Mouse (Mus musculus) MEL (cell line): Measurements from ENCODE around the gene S100a4. TPM values are rescaled to one million over a fixed set of nuclear protein-coding genes. Genes with fewer than 3 reads are reported as not detected.

Experiments
- DNase-seq: peaks from one replicate; pipeline ENCODE4 v3.0.0; 2011; ENCODE audit warnings: low read depth, low spot score
- H3K27ac ChIP-seq: 2 replicates; pipeline ENCODE4 v1.5.1; 2012; ENCODE audit warnings: low read depth, mild to moderate bottlenecking, control low read depth, low read length, moderate library complexity; ENCODE audit not compliant: control insufficient read depth
- H3K27me3 ChIP-seq, 2 experiments: fragments of 150-350 bp in 1 of 2; sonication (generic) in 1 of 2; 2 replicates each; pipeline ENCODE4 v1.6.1; 2012; ENCODE audit warnings: low read length in 2 of 2, mild to moderate bottlenecking in 2 of 2, improper control_type of control experiment in 1 of 2, moderate library complexity in 1 of 2; ENCODE audit not compliant: insufficient read depth in 2 of 2, control insufficient read depth in 1 of 2
- H3K36me3 ChIP-seq, 2 experiments: 2 replicates each; pipeline ENCODE4 v1.6.1; 2012 to 2014; ENCODE audit warnings: low read length in 2 of 2, improper control_type of control experiment in 1 of 2, inconsistent platforms in 1 of 2, mild to moderate bottlenecking in 1 of 2; ENCODE audit not compliant: insufficient read depth in 2 of 2, control insufficient read depth in 1 of 2
- H3K4me1 ChIP-seq, 2 experiments: fragments of 150-350 bp in 1 of 2; sonication (generic) in 1 of 2; 2 replicates each; pipeline ENCODE4 v1.6.1; 2012; ENCODE audit warnings: low read length in 2 of 2, improper control_type of control experiment in 1 of 2, mild to moderate bottlenecking in 1 of 2; ENCODE audit not compliant: insufficient read depth in 2 of 2, control insufficient read depth in 1 of 2
- H3K4me3 ChIP-seq, 2 experiments: fragments of 150-350 bp in 1 of 2; sonication (generic) in 1 of 2; 2 replicates each; pipeline ENCODE4 v1.5.1; 2012; ENCODE audit warnings: low read depth in 2 of 2, low read length in 2 of 2, mild to moderate bottlenecking in 2 of 2, moderate library complexity in 2 of 2, control low read depth in 1 of 2, improper control_type of control experiment in 1 of 2; ENCODE audit not compliant: control insufficient read depth in 1 of 2, insufficient read depth in 1 of 2
- H3K79me2 ChIP-seq: 2 replicates; pipeline ENCODE4 v1.6.1; 2012; ENCODE audit warnings: mild to moderate bottlenecking, low read length, moderate library complexity; ENCODE audit not compliant: control insufficient read depth, poor library complexity, insufficient read depth
- H3K9ac ChIP-seq: 2 replicates; pipeline ENCODE4 v1.6.1; 2012; ENCODE audit warnings: low read depth, mild to moderate bottlenecking, control low read depth, low read length, moderate library complexity; ENCODE audit not compliant: control insufficient read depth, poor library complexity, severe bottlenecking
- H3K9me3 ChIP-seq: fragments of 150-350 bp; sonication (generic); replicated peaks from 2 replicates; pipeline ENCODE4 v1.6.1; 2012; ENCODE audit warnings: mild to moderate bottlenecking, low read length, improper control_type of control experiment, moderate library complexity; ENCODE audit not compliant: insufficient read depth
- BHLHE40 ChIP-seq: IDR thresholded peaks from 2 replicates; pipeline ENCODE4 v1.6.1; 2012; ENCODE audit warnings: low read depth, mild to moderate bottlenecking, inconsistent platforms, low read length, improper control_type of control experiment, borderline replicate concordance
- CHD1 ChIP-seq: IDR thresholded peaks from 2 replicates; pipeline ENCODE4 v1.6.1; 2012; ENCODE audit warnings: low read depth, mild to moderate bottlenecking, inconsistent platforms, low read length, improper control_type of control experiment
- ELF1 ChIP-seq: IDR thresholded peaks from 2 replicates; pipeline ENCODE4 v1.6.1; 2014; ENCODE audit warnings: low read depth, mild to moderate bottlenecking, inconsistent platforms, low read length, improper control_type of control experiment, moderate library complexity
- GABPA ChIP-seq: IDR thresholded peaks from 2 replicates; pipeline ENCODE4 v1.6.1; 2012; ENCODE audit warnings: low read depth, mild to moderate bottlenecking, inconsistent platforms, low read length, improper control_type of control experiment, moderate library complexity
- GATA1 ChIP-seq: IDR thresholded peaks from 2 replicates; pipeline ENCODE4 v1.6.1; 2011; ENCODE audit warnings: low read depth, low read length, improper control_type of control experiment
- JUND ChIP-seq: IDR thresholded peaks from 2 replicates; pipeline ENCODE4 v1.6.1; 2011; ENCODE audit warnings: low read depth, mild to moderate bottlenecking, improper control_type of control experiment, low read length
- MAFK ChIP-seq: IDR thresholded peaks from 2 replicates; pipeline ENCODE4 v1.6.1; 2011; ENCODE audit warnings: low read depth, mild to moderate bottlenecking, low read length, improper control_type of control experiment, borderline replicate concordance
- MEF2A ChIP-seq: IDR thresholded peaks from 2 replicates; pipeline ENCODE4 v1.6.1; 2014; ENCODE audit warnings: low read depth, mild to moderate bottlenecking, inconsistent platforms, low read length, improper control_type of control experiment; ENCODE audit not compliant: poor library complexity, insufficient replicate concordance, severe bottlenecking; ENCODE audit errors: extremely low read depth
- MXI1 ChIP-seq: IDR thresholded peaks from 2 replicates; pipeline ENCODE4 v1.6.1; 2011; ENCODE audit warnings: mild to moderate bottlenecking, low read depth, low read length, improper control_type of control experiment
- MYC ChIP-seq: IDR thresholded peaks from 2 replicates; pipeline ENCODE4 v1.6.1; 2011; ENCODE audit warnings: low read depth, mild to moderate bottlenecking, low read length, improper control_type of control experiment, moderate library complexity
- NELFE ChIP-seq: IDR thresholded peaks from 2 replicates; pipeline ENCODE4 v1.6.1; 2011; ENCODE audit warnings: low read depth, low read length, improper control_type of control experiment
- NRF1 ChIP-seq: IDR thresholded peaks from 2 replicates; pipeline ENCODE4 v1.6.1; 2014; ENCODE audit warnings: low read depth, mild to moderate bottlenecking, inconsistent platforms, low read length, improper control_type of control experiment, moderate library complexity; ENCODE audit not compliant: poor library complexity, insufficient read depth, severe bottlenecking
- RCOR1 ChIP-seq: IDR thresholded peaks from 2 replicates; pipeline ENCODE4 v1.6.1; 2012; ENCODE audit warnings: low read depth, mild to moderate bottlenecking, inconsistent platforms, low read length, improper control_type of control experiment
- SIN3A ChIP-seq: IDR thresholded peaks from 2 replicates; pipeline ENCODE4 v1.6.1; 2012; ENCODE audit warnings: low read length, improper control_type of control experiment, inconsistent platforms
- TAL1 ChIP-seq: IDR thresholded peaks from 2 replicates; pipeline ENCODE4 v1.6.1; 2012; ENCODE audit warnings: mild to moderate bottlenecking, inconsistent platforms, low read length, moderate library complexity, mixed read lengths
- ZC3H11A ChIP-seq: IDR thresholded peaks from 2 replicates; pipeline ENCODE4 v1.6.1; 2012; ENCODE audit warnings: low read depth, mild to moderate bottlenecking, inconsistent platforms, low read length, improper control_type of control experiment
- ZKSCAN1 ChIP-seq: IDR thresholded peaks from 2 replicates; pipeline ENCODE4 v1.6.1; 2012; ENCODE audit warnings: low read depth, mild to moderate bottlenecking, inconsistent platforms, low read length, improper control_type of control experiment, moderate library complexity
- ZMIZ1 ChIP-seq: IDR thresholded peaks from 2 replicates; pipeline ENCODE4 v1.6.1; 2012; ENCODE audit warnings: low read depth, mild to moderate bottlenecking, inconsistent platforms, low read length, improper control_type of control experiment, moderate library complexity
- polyA plus RNA-seq, 2 experiments: library from polyadenylated mRNA; stranded (reverse) in 1 of 2; unstranded in 1 of 2; fragments of >175 nt in 1 of 2; fragments of >200 nt in 1 of 2; gene quantifications; 2 replicates each; pipeline versions ENCODE4 v1.2.1 to v1.2.4; 2012; ENCODE audit warnings: low replicate concordance in 2 of 2, low read depth in 1 of 2; ENCODE audit not compliant: insufficient read length in 2 of 2, insufficient read depth in 1 of 2, missing spikeins in 1 of 2
- total RNA-seq: library from RNA; depleted of rRNA; stranded (reverse); fragments of 300-350 nt; gene quantifications from 2 replicates; pipeline ENCODE4 v1.2.3, GENCODE M21; 2012

Gene S100a4
- total and polyA plus RNA-seq, 3 experiments, result 0.73 to 2.3 TPM; not detected in 1

DNA sequence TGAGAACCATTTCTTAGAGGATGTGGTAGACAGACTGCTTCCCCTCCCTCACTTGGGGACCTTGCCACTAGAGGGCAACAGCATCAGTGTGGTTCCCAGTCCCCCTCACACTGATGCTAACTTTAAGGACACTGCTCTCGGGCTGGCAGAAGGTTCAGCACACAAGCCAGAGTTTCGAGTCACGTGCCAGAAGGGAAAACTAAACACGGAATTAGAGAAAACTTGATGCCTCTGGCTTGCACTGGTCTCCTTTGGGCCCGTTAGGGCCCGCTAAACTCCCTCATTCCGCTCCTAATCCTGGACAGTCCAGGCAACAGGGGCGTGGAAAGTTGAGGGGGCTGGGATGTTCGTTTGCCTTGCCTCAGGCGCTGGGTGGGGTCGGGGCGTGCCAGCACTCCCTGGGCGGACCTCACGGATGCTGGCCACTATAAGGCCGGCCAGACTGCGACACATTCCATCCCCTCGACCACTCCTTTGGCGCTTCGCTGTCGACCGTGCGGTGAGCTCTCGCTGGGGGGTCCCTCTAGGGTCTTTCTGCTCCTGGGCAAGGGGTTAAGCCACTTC is 9.2 kb downstream of the S100a4 start, which contains the start of gene S100a6 (continued):
- TF ChIP-seq CHD1, result no peak
- no peak for TF ChIP-seq ZKSCAN1
- peak; percentile 82; the same call in 1 of the 2 replicates for TF ChIP-seq BHLHE40
- no peak for TF ChIP-seq RCOR1
- TF ChIP-seq GABPA, result no peak
- TF ChIP-seq ZMIZ1, result no peak
- no peak for TF ChIP-seq NELFE
- TF ChIP-seq NRF1, result no peak
- no peak for TF ChIP-seq MYC
- no peak for TF ChIP-seq ELF1
- TF ChIP-seq MEF2A, result no peak
- TF ChIP-seq MXI1, result no peak
- TF ChIP-seq JUND, result no peak

DNA sequence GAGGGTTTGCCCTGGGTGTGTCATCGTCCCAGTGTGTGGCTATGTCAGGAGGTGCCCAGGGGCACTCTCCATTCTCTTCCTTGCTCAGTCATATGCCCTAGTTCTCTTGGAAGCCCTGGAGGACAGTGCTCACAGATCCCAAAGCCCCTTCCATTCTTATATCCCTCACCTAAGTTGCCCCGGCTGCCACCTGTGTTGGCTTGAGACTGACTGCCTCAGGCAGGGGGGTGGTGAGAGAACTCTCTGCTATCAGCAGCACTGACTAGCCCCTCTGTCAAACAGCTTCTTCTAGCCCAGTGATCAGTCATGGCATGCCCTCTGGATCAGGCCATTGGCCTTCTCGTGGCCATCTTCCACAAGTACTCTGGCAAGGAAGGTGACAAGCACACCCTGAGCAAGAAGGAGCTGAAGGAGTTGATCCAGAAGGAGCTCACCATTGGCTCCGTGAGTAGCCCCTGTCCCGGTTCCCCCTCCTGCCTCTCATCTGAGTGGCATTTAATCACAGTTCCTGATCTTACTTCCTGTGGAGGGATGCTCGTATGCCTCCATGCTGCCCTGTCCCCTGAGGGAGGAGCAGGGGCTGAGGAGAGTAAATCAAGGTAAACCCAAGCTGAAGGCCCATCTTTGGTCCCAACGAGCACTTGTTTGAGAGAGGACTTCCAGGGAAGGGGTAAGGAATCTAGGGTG is 10.0 kb downstream of the S100a4 start:
- Histone ChIP-seq H3K9me3 (no peaks in the 10 kb centered on the region), H3K9ac (no peak overlapping the region), H3K4me3 (peak overlapping the region in 1 of 2 experiments; percentile 2; a peak in 1 of 4 replicates), H3K79me2 (no peaks in the 10 kb centered on the region), H3K27ac (no peak overlapping the region), H3K4me1 (peaks cover 0 to 24% of the 10 kb centered on the region in 2 experiments; a peak in 2 of 4 replicates), H3K27me3 (no peaks in the 10 kb centered on the region), H3K36me3 (peaks cover 0 to 15% of the 10 kb centered on the region in 2 experiments; a peak in 2 of 4 replicates)
- DNase-seq, result peak; percentile 28
- no peak for TF ChIP-seq SIN3A
- no peak for TF ChIP-seq ZC3H11A
- TF ChIP-seq TAL1, result no peak
- 0 out of 2 replicates have a peak, but pooled peaks have one; percentile 21 for TF ChIP-seq GATA1
- TF ChIP-seq RCOR1, result 0 out of 2 replicates have a peak, but pooled peaks have one; percentile 9
- no peak for TF ChIP-seq MAFK
